Mouse (Mus musculus) MEL (cell line): ENCODE results near the gene Arpc3. TPM values are rescaled to one million over a fixed set of nuclear protein-coding genes. Genes with fewer than 3 reads are reported as not detected.

Experiments
- DNase-seq: peaks from one replicate; pipeline ENCODE4 v3.0.0; 2011; ENCODE audit warnings: low read depth, low spot score
- H3K27ac ChIP-seq: 2 replicates; pipeline ENCODE4 v1.5.1; 2012; ENCODE audit warnings: low read depth, mild to moderate bottlenecking, control low read depth, low read length, moderate library complexity; ENCODE audit not compliant: control insufficient read depth
- H3K27me3 ChIP-seq, 2 experiments: fragments of 150-350 bp in 1 of 2; sonication (generic) in 1 of 2; 2 replicates each; pipeline ENCODE4 v1.6.1; 2012; ENCODE audit warnings: low read length in 2 of 2, mild to moderate bottlenecking in 2 of 2, improper control_type of control experiment in 1 of 2, moderate library complexity in 1 of 2; ENCODE audit not compliant: insufficient read depth in 2 of 2, control insufficient read depth in 1 of 2
- H3K36me3 ChIP-seq, 2 experiments: 2 replicates each; pipeline ENCODE4 v1.6.1; 2012 to 2014; ENCODE audit warnings: low read length in 2 of 2, improper control_type of control experiment in 1 of 2, inconsistent platforms in 1 of 2, mild to moderate bottlenecking in 1 of 2; ENCODE audit not compliant: insufficient read depth in 2 of 2, control insufficient read depth in 1 of 2
- H3K4me1 ChIP-seq, 2 experiments: fragments of 150-350 bp in 1 of 2; sonication (generic) in 1 of 2; 2 replicates each; pipeline ENCODE4 v1.6.1; 2012; ENCODE audit warnings: low read length in 2 of 2, improper control_type of control experiment in 1 of 2, mild to moderate bottlenecking in 1 of 2; ENCODE audit not compliant: insufficient read depth in 2 of 2, control insufficient read depth in 1 of 2
- H3K4me3 ChIP-seq, 2 experiments: fragments of 150-350 bp in 1 of 2; sonication (generic) in 1 of 2; 2 replicates each; pipeline ENCODE4 v1.5.1; 2012; ENCODE audit warnings: low read depth in 2 of 2, low read length in 2 of 2, mild to moderate bottlenecking in 2 of 2, moderate library complexity in 2 of 2, control low read depth in 1 of 2, improper control_type of control experiment in 1 of 2; ENCODE audit not compliant: control insufficient read depth in 1 of 2, insufficient read depth in 1 of 2
- H3K79me2 ChIP-seq: 2 replicates; pipeline ENCODE4 v1.6.1; 2012; ENCODE audit warnings: mild to moderate bottlenecking, low read length, moderate library complexity; ENCODE audit not compliant: control insufficient read depth, poor library complexity, insufficient read depth
- H3K9ac ChIP-seq: 2 replicates; pipeline ENCODE4 v1.6.1; 2012; ENCODE audit warnings: low read depth, mild to moderate bottlenecking, control low read depth, low read length, moderate library complexity; ENCODE audit not compliant: control insufficient read depth, poor library complexity, severe bottlenecking
- H3K9me3 ChIP-seq: fragments of 150-350 bp; sonication (generic); replicated peaks from 2 replicates; pipeline ENCODE4 v1.6.1; 2012; ENCODE audit warnings: mild to moderate bottlenecking, low read length, improper control_type of control experiment, moderate library complexity; ENCODE audit not compliant: insufficient read depth
- BHLHE40 ChIP-seq: IDR thresholded peaks from 2 replicates; pipeline ENCODE4 v1.6.1; 2012; ENCODE audit warnings: low read depth, mild to moderate bottlenecking, inconsistent platforms, low read length, improper control_type of control experiment, borderline replicate concordance
- CHD1 ChIP-seq: IDR thresholded peaks from 2 replicates; pipeline ENCODE4 v1.6.1; 2012; ENCODE audit warnings: low read depth, mild to moderate bottlenecking, inconsistent platforms, low read length, improper control_type of control experiment
- CHD2 ChIP-seq: IDR thresholded peaks from 2 replicates; pipeline ENCODE4 v1.6.1; 2011; ENCODE audit warnings: low read length, improper control_type of control experiment
- E2F4 ChIP-seq: IDR thresholded peaks from 2 replicates; pipeline ENCODE4 v1.6.1; 2011; ENCODE audit warnings: low read depth, low read length, improper control_type of control experiment, borderline replicate concordance
- ELF1 ChIP-seq: IDR thresholded peaks from 2 replicates; pipeline ENCODE4 v1.6.1; 2014; ENCODE audit warnings: low read depth, mild to moderate bottlenecking, inconsistent platforms, low read length, improper control_type of control experiment, moderate library complexity
- EP300 ChIP-seq, 2 experiments: IDR thresholded peaks; 2 replicates each; pipeline ENCODE4 v1.6.1; 2011; ENCODE audit warnings: improper control_type of control experiment in 2 of 2, low read length in 2 of 2, low read depth in 1 of 2, mild to moderate bottlenecking in 1 of 2
- ETS1 ChIP-seq: IDR thresholded peaks from 2 replicates; pipeline ENCODE4 v1.6.1; 2012; ENCODE audit warnings: low read depth, mild to moderate bottlenecking, inconsistent platforms, low read length, improper control_type of control experiment, moderate library complexity
- GABPA ChIP-seq: IDR thresholded peaks from 2 replicates; pipeline ENCODE4 v1.6.1; 2012; ENCODE audit warnings: low read depth, mild to moderate bottlenecking, inconsistent platforms, low read length, improper control_type of control experiment, moderate library complexity
- GATA1 ChIP-seq: IDR thresholded peaks from 2 replicates; pipeline ENCODE4 v1.6.1; 2011; ENCODE audit warnings: low read depth, low read length, improper control_type of control experiment
- HCFC1 ChIP-seq: IDR thresholded peaks from 2 replicates; pipeline ENCODE4 v1.6.1; 2012; ENCODE audit warnings: low read depth, mild to moderate bottlenecking, inconsistent platforms, low read length, improper control_type of control experiment, moderate library complexity
- JUND ChIP-seq: IDR thresholded peaks from 2 replicates; pipeline ENCODE4 v1.6.1; 2011; ENCODE audit warnings: low read depth, mild to moderate bottlenecking, improper control_type of control experiment, low read length
- KAT2A ChIP-seq: conservative IDR thresholded peaks from 2 replicates; pipeline ENCODE4 v1.6.1; 2012; ENCODE audit warnings: low read depth, low read length, improper control_type of control experiment, inconsistent platforms
- MAFK ChIP-seq: IDR thresholded peaks from 2 replicates; pipeline ENCODE4 v1.6.1; 2011; ENCODE audit warnings: low read depth, mild to moderate bottlenecking, low read length, improper control_type of control experiment, borderline replicate concordance
- MAX ChIP-seq: IDR thresholded peaks from 2 replicates; pipeline ENCODE4 v1.6.1; 2011; ENCODE audit warnings: low read length, improper control_type of control experiment
- MAZ ChIP-seq: IDR thresholded peaks from 2 replicates; pipeline ENCODE4 v1.6.1; 2012; ENCODE audit warnings: low read depth, mild to moderate bottlenecking, inconsistent platforms, low read length, improper control_type of control experiment
- MEF2A ChIP-seq: IDR thresholded peaks from 2 replicates; pipeline ENCODE4 v1.6.1; 2014; ENCODE audit warnings: low read depth, mild to moderate bottlenecking, inconsistent platforms, low read length, improper control_type of control experiment; ENCODE audit not compliant: poor library complexity, insufficient replicate concordance, severe bottlenecking; ENCODE audit errors: extremely low read depth
- MXI1 ChIP-seq: IDR thresholded peaks from 2 replicates; pipeline ENCODE4 v1.6.1; 2011; ENCODE audit warnings: mild to moderate bottlenecking, low read depth, low read length, improper control_type of control experiment
- MYB ChIP-seq: IDR thresholded peaks from 2 replicates; pipeline ENCODE4 v1.6.1; 2011; ENCODE audit warnings: mild to moderate bottlenecking, low read depth, low read length, improper control_type of control experiment
- MYC ChIP-seq: IDR thresholded peaks from 2 replicates; pipeline ENCODE4 v1.6.1; 2011; ENCODE audit warnings: low read depth, mild to moderate bottlenecking, low read length, improper control_type of control experiment, moderate library complexity
- NELFE ChIP-seq: IDR thresholded peaks from 2 replicates; pipeline ENCODE4 v1.6.1; 2011; ENCODE audit warnings: low read depth, low read length, improper control_type of control experiment
- NRF1 ChIP-seq: IDR thresholded peaks from 2 replicates; pipeline ENCODE4 v1.6.1; 2014; ENCODE audit warnings: low read depth, mild to moderate bottlenecking, inconsistent platforms, low read length, improper control_type of control experiment, moderate library complexity; ENCODE audit not compliant: poor library complexity, insufficient read depth, severe bottlenecking
- POLR2A ChIP-seq, 2 experiments: IDR thresholded peaks; 2 replicates each; pipeline ENCODE4 v1.6.1; 2011 to 2012; ENCODE audit warnings: low read length in 2 of 2, mild to moderate bottlenecking in 2 of 2, control low read depth in 1 of 2, improper control_type of control experiment in 1 of 2, low read depth in 1 of 2, moderate library complexity in 1 of 2; ENCODE audit not compliant: control insufficient read depth in 1 of 2, insufficient read depth in 1 of 2, poor library complexity in 1 of 2
- POLR2AphosphoS2 ChIP-seq: IDR thresholded peaks from 2 replicates; pipeline ENCODE4 v1.6.1; 2011; ENCODE audit warnings: low read length, improper control_type of control experiment
- POLR2AphosphoS5 ChIP-seq: IDR thresholded peaks from 2 replicates; pipeline ENCODE4 v1.6.1; 2012; ENCODE audit warnings: low read depth, borderline replicate concordance, mild to moderate bottlenecking, inconsistent platforms, low read length, moderate library complexity, mixed read lengths
- RCOR1 ChIP-seq: IDR thresholded peaks from 2 replicates; pipeline ENCODE4 v1.6.1; 2012; ENCODE audit warnings: low read depth, mild to moderate bottlenecking, inconsistent platforms, low read length, improper control_type of control experiment
- SIN3A ChIP-seq: IDR thresholded peaks from 2 replicates; pipeline ENCODE4 v1.6.1; 2012; ENCODE audit warnings: low read length, improper control_type of control experiment, inconsistent platforms
- SMC3 ChIP-seq: IDR thresholded peaks from 2 replicates; pipeline ENCODE4 v1.6.1; 2011; ENCODE audit warnings: low read depth, low read length, improper control_type of control experiment
- TBP ChIP-seq: IDR thresholded peaks from 2 replicates; pipeline ENCODE4 v1.8.0; 2011; ENCODE audit warnings: low read depth, low read length, improper control_type of control experiment
- TCF12 ChIP-seq: IDR thresholded peaks from 2 replicates; pipeline ENCODE4 v1.6.1; 2014; ENCODE audit warnings: low read depth, mild to moderate bottlenecking, inconsistent platforms, low read length, improper control_type of control experiment, moderate library complexity
- USF1 ChIP-seq: IDR thresholded peaks from 2 replicates; pipeline ENCODE4 v1.6.1; 2014; ENCODE audit warnings: low read depth, mild to moderate bottlenecking, inconsistent platforms, low read length, improper control_type of control experiment, moderate library complexity
- USF2 ChIP-seq, 2 experiments: IDR thresholded peaks; 2 replicates each; pipeline ENCODE4 v1.6.1; 2011 to 2012; ENCODE audit warnings: improper control_type of control experiment in 2 of 2, low read length in 2 of 2, borderline replicate concordance in 1 of 2, inconsistent platforms in 1 of 2, low read depth in 1 of 2, mild to moderate bottlenecking in 1 of 2; ENCODE audit not compliant: insufficient read depth in 1 of 2
- ZMIZ1 ChIP-seq: IDR thresholded peaks from 2 replicates; pipeline ENCODE4 v1.6.1; 2012; ENCODE audit warnings: low read depth, mild to moderate bottlenecking, inconsistent platforms, low read length, improper control_type of control experiment, moderate library complexity
- ZNF384 ChIP-seq: IDR thresholded peaks from 2 replicates; pipeline ENCODE4 v1.6.1; 2012; ENCODE audit warnings: low read depth, mild to moderate bottlenecking, inconsistent platforms, low read length, improper control_type of control experiment
- polyA plus RNA-seq, 2 experiments: library from polyadenylated mRNA; stranded (reverse) in 1 of 2; unstranded in 1 of 2; fragments of >175 nt in 1 of 2; fragments of >200 nt in 1 of 2; gene quantifications; 2 replicates each; pipeline versions ENCODE4 v1.2.1 to v1.2.4; 2012; ENCODE audit warnings: low replicate concordance in 2 of 2, low read depth in 1 of 2; ENCODE audit not compliant: insufficient read length in 2 of 2, insufficient read depth in 1 of 2, missing spikeins in 1 of 2
- total RNA-seq: library from RNA; depleted of rRNA; stranded (reverse); fragments of 300-350 nt; gene quantifications from 2 replicates; pipeline ENCODE4 v1.2.3, GENCODE M21; 2012

The Arpc3 gene
- total and polyA plus RNA-seq, 3 experiments: 365 to 1,109 (median 433) TPM

GRCm38 (mm10) chr5:122372192-122372769, 19.4 kb upstream of the Arpc3 start, which contains the start of gene Fam216a:
TSS of gene Fam216a (minus strand) at chr5:122372364.
- Histone ChIP-seq H3K9ac (peak within 1 kb of the TSS; percentile 96), H3K27me3 (no peaks in the 10 kb centered on the region), H3K9me3 (no peaks in the 10 kb centered on the region), H3K36me3 (peaks cover 8 to 11% of the 10 kb centered on the region in 2 experiments), H3K27ac (peak within 1 kb of the TSS; percentile 91), H3K79me2 (peaks cover 27% of the 10 kb centered on the region)
- TF ChIP-seq POLR2A (IDR thresholded peaks at IDR 0.05; ENCODE audit: control insufficient read depth in 1 of 2, insufficient read depth in 1 of 2, low read depth in 1 of 2, low read length in 2 of 2, poor library complexity in 1 of 2) (peak; percentile 80 to 86), GATA1 (peak; percentile 57; the same call in 1 of the 2 replicates), ELF1 (peak; percentile 88), BHLHE40 (peak; percentile 95), TBP (peak; percentile 73), MYC (peak; percentile 96), EP300 (IDR thresholded peaks at IDR 0.05; ENCODE audit: low read depth in 1 of 2, low read length in 2 of 2) (peak in 1 of 2 experiments; percentile 60; a peak in 1 of 4 replicates), MAX (peak; percentile 92), SIN3A (peak; percentile 99), JUND (no peak), ZMIZ1 (peak; percentile 90; the same call in 1 of the 2 replicates), MXI1 (peak; percentile 96), USF1 (peak; percentile 67; the same call in 1 of the 2 replicates), MAFK (no peak), SMC3 (no peak), ZNF384 (peak; percentile 81), RCOR1 (no peak), MYB (peak; percentile 85), CHD1 (no peak), GABPA (no peak), E2F4 (peak; percentile 31; the same call in 1 of the 2 replicates), POLR2AphosphoS2 (peak; percentile 93), NRF1 (peak; percentile 88), TCF12 (peak; percentile 70), NELFE (peak; percentile 86), KAT2A (peak; percentile 76), ETS1 (peak; percentile 78), POLR2AphosphoS5 (0 out of 2 replicates have a peak, but pooled peaks have one; percentile 36), MAZ (peak; percentile 44; the same call in 1 of the 2 replicates), USF2 (IDR thresholded peaks at IDR 0.05; ENCODE audit: borderline replicate concordance in 1 of 2, insufficient read depth in 1 of 2, low read depth in 1 of 2, low read length in 2 of 2) (no peak), MEF2A (no peak), HCFC1 (peak; percentile 95), CHD2 (peak; percentile 68; the same call in 1 of the 2 replicates)
- TF ChIP-seq, all 39 proteins: peak for 25
- peak within 1 kb of the TSS; percentile 81 to 95 for H3K4me3 ChIP-seq
- DNase-seq: peak; percentile 100
- peaks cover 0 to 3% of the 10 kb centered on the region in 2 experiments; a peak in 1 of 4 replicates for H3K4me1 ChIP-seq
